Mouse (Mus musculus) testis, adult 2 months (tissue): ENCODE measurements around the gene Gse1.

Experiments used
- CTCF ChIP-seq: fragments of 200-500 bp; IDR thresholded peaks from 2 replicates; pipeline ENCODE4 v1.5.1; 2012; ENCODE audit warnings: low read depth, mild to moderate bottlenecking, inconsistent platforms, low read length, moderate library complexity; ENCODE audit not compliant: control insufficient read depth, insufficient read depth, insufficient replicate concordance
- POLR2A ChIP-seq: fragments of 200-500 bp; IDR thresholded peaks from 2 replicates; pipeline ENCODE4 v1.6.1; 2012; ENCODE audit warnings: low read depth, mild to moderate bottlenecking, inconsistent platforms, low read length, moderate library complexity; ENCODE audit not compliant: control insufficient read depth

DNA sequence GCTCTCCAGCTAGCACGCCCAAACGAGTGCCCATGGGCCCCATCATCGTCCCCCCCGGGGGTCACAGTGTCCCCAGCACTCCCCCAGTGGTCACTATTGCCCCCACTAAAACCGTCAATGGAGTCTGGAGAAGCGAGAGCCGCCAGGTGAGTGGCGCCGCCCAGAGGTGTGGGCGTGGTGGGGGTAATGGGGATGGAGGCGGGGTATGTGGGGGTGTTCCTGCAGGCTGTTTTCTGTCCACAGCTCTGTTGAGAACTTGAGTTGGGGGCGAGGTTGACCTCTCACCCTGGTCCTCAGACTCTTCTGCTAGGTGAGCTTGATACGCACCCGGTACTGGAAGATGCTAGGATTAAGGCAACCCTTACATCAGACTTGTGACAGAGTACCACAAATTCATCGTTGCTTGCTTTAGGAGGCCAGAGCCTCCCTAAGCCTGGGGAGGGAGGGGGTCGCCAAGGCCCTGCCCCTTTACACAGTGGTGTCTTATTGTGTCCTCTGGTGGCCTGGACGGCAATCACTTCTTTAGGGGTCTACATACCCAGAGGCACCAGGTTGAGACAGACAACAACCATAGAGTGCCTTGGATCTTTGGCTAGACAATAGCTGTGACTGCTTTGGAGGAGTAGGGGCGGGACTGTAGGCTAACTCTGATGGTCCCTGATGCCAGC, 334.6 kb downstream of the Gse1 start:
- TF ChIP-seq CTCF, result no peak
- TF ChIP-seq POLR2A, result no peak
